Mouse (Mus musculus) gastrocnemius, adult 2 months (tissue): ENCODE data around the gene 4933407L21Rik. TPM values are rescaled to one million over a fixed set of nuclear protein-coding genes. Genes with fewer than 3 reads are reported as not detected.

ENCODE experiments used
- DNase-seq: peaks from one replicate; pipeline ENCODE4 v3.0.0; 2022
- H3K27ac ChIP-seq: fragments of 200-600 bp; 2 replicates; pipeline ENCODE4 v1.8.1; 2022; ENCODE audit warnings: mild to moderate bottlenecking
- H3K4me3 ChIP-seq: fragments of 200-600 bp; 2 replicates; pipeline ENCODE4 v1.8.1; 2022; ENCODE audit warnings: mild to moderate bottlenecking, moderate library complexity
- CTCF ChIP-seq: fragments of 200-600 bp; IDR thresholded peaks from 2 replicates; pipeline ENCODE4 v1.8.1; 2022; ENCODE audit warnings: antibody characterized with exemption, mild to moderate bottlenecking, moderate library complexity
- intact Hi-C: fragments of 180-260 bp; cut with DNase I; formaldehyde crosslinking; loops from one replicate; pipeline ENCODE4 v1.15.1; 2025
- total RNA-seq, 2 experiments: library from RNA; stranded (reverse); gene quantifications; 2 replicates each; pipeline ENCODE4 v1.2.3; 2021

Gene 4933407L21Rik
- total RNA-seq, 2 experiments from 2014 or later = 0.36 TPM; not detected in 1

- intact Hi-C loops = no loop called here
- no peak for DNase-seq
- H3K4me3 ChIP-seq = no peak overlapping the region
- TF ChIP-seq CTCF = no peak
- H3K27ac ChIP-seq = no peak overlapping the region
Observed at GRCm38 (mm10) chr1:85925183-85925582, 3.1 kb upstream of the 4933407L21Rik start.

GRCm38 (mm10) chr1:85928688-85929065, 394 bp downstream of the 4933407L21Rik start:
- intact Hi-C loops = no loop called here
- no peak for TF ChIP-seq CTCF
- H3K4me3 ChIP-seq = no peak overlapping the region
- no peak for DNase-seq
- peak overlapping the region; percentile 16; the same call in 1 of the 2 replicates for H3K27ac ChIP-seq

GRCm38 (mm10) chr1:85929406-85929805, 1.1 kb downstream of the 4933407L21Rik start:
- no peak for DNase-seq
- intact Hi-C loops = no loop called here

GRCm38 (mm10) chr1:85931170-85931569, 2.9 kb downstream of the 4933407L21Rik start:
- intact Hi-C loops = no loop called here
- TF ChIP-seq CTCF = no peak
- DNase-seq = no peak
- Histone ChIP-seq H3K4me3 (no peak overlapping the region), H3K27ac (no peak overlapping the region)

More at GRCm38 (mm10) chr1:85929406-85929805, 1.1 kb downstream of the 4933407L21Rik start:
- no peak overlapping the region for H3K27ac ChIP-seq
- TF ChIP-seq CTCF = no peak
- no peak overlapping the region for H3K4me3 ChIP-seq

GRCm38 (mm10) chr1:85933226-85933625, 4.9 kb downstream of the 4933407L21Rik start:
- TF ChIP-seq CTCF = no peak
- Histone ChIP-seq H3K4me3 (no peak overlapping the region), H3K27ac (no peak overlapping the region; the same call in 1 of the 2 replicates)
- intact Hi-C loops = no loop called here
- no peak for DNase-seq

- TF ChIP-seq CTCF = no peak
- H3K4me3 ChIP-seq = no peak overlapping the region
- intact Hi-C loops = no loop called here
- DNase-seq = no peak
- peak overlapping the region; percentile 16; the same call in 1 of the 2 replicates for H3K27ac ChIP-seq
Observed at GRCm38 (mm10) chr1:85933631-85934465, 5.6 kb downstream of the 4933407L21Rik start.

- intact Hi-C loops = no loop called here
- no peak overlapping the region for H3K27ac ChIP-seq
Observed at GRCm38 (mm10) chr1:85934560-85934959, 6.3 kb downstream of the 4933407L21Rik start.

GRCm38 (mm10) chr1:85935148-85935852, 7.0 kb downstream of the 4933407L21Rik start:
- Histone ChIP-seq H3K27ac (no peak overlapping the region), H3K4me3 (no peak overlapping the region)
- intact Hi-C loops = loop anchor here (1.0 kb wide), 1 partner anchor 72 kb away; no protein-coding TSS in a partner anchor
- TF ChIP-seq CTCF = peak; percentile 81
- peak; percentile 54 for DNase-seq

More at GRCm38 (mm10) chr1:85934560-85934959, 6.3 kb downstream of the 4933407L21Rik start:
- no peak for DNase-seq
- no peak overlapping the region for H3K4me3 ChIP-seq
- no peak for TF ChIP-seq CTCF

GRCm38 (mm10) chr1:85936265-85936664, 8.0 kb downstream of the 4933407L21Rik start:
- Histone ChIP-seq H3K4me3 (no peak overlapping the region), H3K27ac (no peak overlapping the region)
- intact Hi-C loops = no loop called here
- no peak for TF ChIP-seq CTCF
- no peak for DNase-seq

- no peak for DNase-seq
- no peak for TF ChIP-seq CTCF
- intact Hi-C loops = loop anchor here (1.0 kb wide), 1 partner anchor 83 kb away; no protein-coding TSS in a partner anchor
- Histone ChIP-seq H3K4me3 (no peak overlapping the region), H3K27ac (no peak overlapping the region)
Observed at GRCm38 (mm10) chr1:85937323-85937722, 9.0 kb downstream of the 4933407L21Rik start.

GRCm38 (mm10) chr1:85942318-85942717, 14.0 kb downstream of the 4933407L21Rik start:
- intact Hi-C loops = no loop called here
- Histone ChIP-seq H3K27ac (no peak overlapping the region), H3K4me3 (no peak overlapping the region)
- TF ChIP-seq CTCF = no peak
- DNase-seq = no peak

GRCm38 (mm10) chr1:85949085-85949684, 20.9 kb downstream of the 4933407L21Rik start:
- intact Hi-C loops = no loop called here

GRCm38 (mm10) chr1:85955150-85955549, 26.9 kb downstream of the 4933407L21Rik start:
- intact Hi-C loops = no loop called here
- TF ChIP-seq CTCF = no peak
- DNase-seq = no peak
- Histone ChIP-seq H3K27ac (no peak overlapping the region), H3K4me3 (no peak overlapping the region)

More at GRCm38 (mm10) chr1:85949085-85949684, 20.9 kb downstream of the 4933407L21Rik start:
- Histone ChIP-seq H3K4me3 (no peak overlapping the region), H3K27ac (no peak overlapping the region)
- no peak for TF ChIP-seq CTCF
- no peak for DNase-seq
